Mouse (Mus musculus) stomach, postnatal 0 days (tissue): ENCODE data around the gene Gm1043. TPM values are rescaled to one million over a fixed set of nuclear protein-coding genes. Genes with fewer than 3 reads are reported as not detected.

Experiments
- ATAC-seq: fragments of 200-750 bp; cut with Nextera tagmentation; 2 replicates; pipeline ENCODE4 v1.8.0; 2017; ENCODE audit not compliant: low FRiP score, low TSS enrichment
- DNase-seq: peaks from one replicate; pipeline ENCODE4 v3.0.0-alpha.2; 2016; ENCODE audit warnings: low spot score
- H3K27ac ChIP-seq: fragments of 300-500 bp; sonication (generic); replicated peaks from 2 replicates; pipeline ENCODE4 v1.5.1; 2014; ENCODE audit warnings: mild to moderate bottlenecking, control low read depth
- H3K27me3 ChIP-seq: fragments of 300-500 bp; sonication (generic); 2 replicates; pipeline ENCODE4 v1.6.1; 2014; ENCODE audit warnings: low read length; ENCODE audit not compliant: control insufficient read depth, insufficient read depth
- H3K36me3 ChIP-seq: fragments of 300-500 bp; sonication (generic); 2 replicates; pipeline ENCODE4 v1.6.1; 2014; ENCODE audit warnings: low read length, mixed read lengths; ENCODE audit not compliant: control insufficient read depth, insufficient read depth
- H3K4me1 ChIP-seq: fragments of 300-500 bp; sonication (generic); replicated peaks from 2 replicates; pipeline ENCODE4 v1.6.1; 2014; ENCODE audit warnings: antibody characterized with exemption; ENCODE audit not compliant: control insufficient read depth, insufficient read depth
- H3K4me2 ChIP-seq: fragments of 300-500 bp; sonication (generic); replicated peaks from 2 replicates; pipeline ENCODE4 v1.6.1; 2014; ENCODE audit warnings: low read depth, mild to moderate bottlenecking, control low read depth, moderate library complexity
- H3K4me3 ChIP-seq: fragments of 300-500 bp; sonication (generic); 2 replicates; pipeline ENCODE4 v1.5.1; 2014; ENCODE audit warnings: low read depth, low read length, control low read depth
- H3K9ac ChIP-seq: fragments of 300-500 bp; sonication (generic); 2 replicates; pipeline ENCODE4 v1.6.1; 2014; ENCODE audit warnings: mild to moderate bottlenecking, low read length, control low read depth, mixed read lengths
- H3K9me3 ChIP-seq: fragments of 300-500 bp; sonication (generic); 2 replicates; pipeline ENCODE4 v1.6.1; 2016; ENCODE audit warnings: low read length; ENCODE audit not compliant: control insufficient read depth
- CTCF ChIP-seq: IDR thresholded peaks from 2 replicates; pipeline ENCODE4 v1.5.1; 2016; ENCODE audit warnings: antibody characterized with exemption, low read depth, mild to moderate bottlenecking, moderate library complexity
- EP300 ChIP-seq: optimal IDR thresholded peaks from 2 replicates; pipeline ENCODE3; 2016; ENCODE audit warnings: antibody characterized with exemption
- whole genome bisulfite sequencing: fragments of 180-500 bp; shearing (Covaris S2); extraction: QIAGEN DNeasy Blood & Tissue Kit; methylation state at CpG from one replicate; pipeline ENCODE4 v1.1.7; 2014; 5-methylcytosine and 5-hydroxymethylcytosine counted together
- polyA plus RNA-seq: library from polyadenylated mRNA; unstranded; fragments of >200 nt; fragmentation: Nextera tagmentation; extraction: Ambion mirVana; gene quantifications from 2 replicates; pipeline ENCODE4 v1.2.1, GENCODE M21; 2015

Gm1043 gene
- polyA plus RNA-seq, 1 experiment from 2014 or later = 0.02 TPM

DNA sequence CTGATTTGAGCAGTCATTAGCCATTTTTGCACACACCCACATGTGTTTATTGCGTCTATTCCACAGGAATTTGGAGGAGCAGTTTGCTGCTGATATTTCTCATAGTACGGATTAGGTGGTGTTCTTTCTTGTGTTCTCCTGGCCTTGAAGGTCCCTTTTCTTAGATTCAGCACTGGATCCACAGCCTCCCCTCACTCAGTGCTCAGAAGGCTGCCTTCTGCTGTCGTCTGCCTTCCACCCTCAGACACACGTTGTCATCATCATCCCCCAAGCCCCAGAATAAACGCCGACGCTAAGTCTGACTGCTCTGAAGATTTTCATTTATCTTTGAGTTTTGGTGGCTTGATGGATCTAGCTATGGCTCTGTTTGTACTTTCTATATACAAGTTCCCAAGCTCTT is 91.9 kb downstream of the Gm1043 start:
- Histone ChIP-seq H3K27ac (no peak overlapping the region), H3K4me2 (no peak overlapping the region)
- no peak for TF ChIP-seq EP300
- no peak for TF ChIP-seq CTCF

DNA sequence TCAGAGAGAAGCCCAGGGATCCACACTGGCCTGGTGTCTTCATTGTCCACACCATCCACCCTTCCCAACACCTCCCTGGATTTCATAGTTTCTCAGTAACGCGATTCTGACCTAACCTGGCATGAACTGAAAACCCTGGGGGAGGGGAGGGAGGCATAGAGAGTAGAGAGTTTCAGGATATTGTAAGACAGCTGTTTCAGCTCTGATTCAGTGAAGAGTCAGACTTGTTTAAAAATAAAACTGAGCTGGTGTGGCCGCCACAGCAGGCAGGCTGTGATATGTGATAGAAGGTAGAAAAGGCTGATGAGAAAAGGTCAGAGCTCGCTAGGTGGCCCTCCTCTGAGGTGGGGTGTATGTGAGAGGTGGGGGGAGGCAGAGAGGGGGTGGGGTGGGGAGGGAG is 93.6 kb downstream of the Gm1043 start:
- Histone ChIP-seq H3K36me3 (no peaks in the 10 kb centered on the region), H3K27ac (no peak overlapping the region), H3K27me3 (no peaks in the 10 kb centered on the region), H3K4me1 (no peaks in the 10 kb centered on the region), H3K9ac (no peak overlapping the region), H3K4me3 (no peak overlapping the region), H3K4me2 (no peak overlapping the region), H3K9me3 (no peaks in the 10 kb centered on the region)
- ATAC-seq (no peak), DNase-seq (no peak)
- WGBS = 33% methylated on average over 4 of the region's 4 CpGs
- TF ChIP-seq EP300 (no peak), CTCF (no peak)

More for the DNA sequence above, 91.9 kb downstream of the Gm1043 start:
- H3K9ac ChIP-seq = no peak overlapping the region
- H3K4me3 ChIP-seq = no peak overlapping the region
- H3K36me3 ChIP-seq = no peaks in the 10 kb centered on the region
- no peaks in the 10 kb centered on the region for H3K9me3 ChIP-seq
- no peaks in the 10 kb centered on the region for H3K4me1 ChIP-seq
- H3K27me3 ChIP-seq = no peaks in the 10 kb centered on the region
- ATAC-seq (no peak), DNase-seq (no peak)
- WGBS = 41% methylated on average over 7 of the region's 7 CpGs

DNA sequence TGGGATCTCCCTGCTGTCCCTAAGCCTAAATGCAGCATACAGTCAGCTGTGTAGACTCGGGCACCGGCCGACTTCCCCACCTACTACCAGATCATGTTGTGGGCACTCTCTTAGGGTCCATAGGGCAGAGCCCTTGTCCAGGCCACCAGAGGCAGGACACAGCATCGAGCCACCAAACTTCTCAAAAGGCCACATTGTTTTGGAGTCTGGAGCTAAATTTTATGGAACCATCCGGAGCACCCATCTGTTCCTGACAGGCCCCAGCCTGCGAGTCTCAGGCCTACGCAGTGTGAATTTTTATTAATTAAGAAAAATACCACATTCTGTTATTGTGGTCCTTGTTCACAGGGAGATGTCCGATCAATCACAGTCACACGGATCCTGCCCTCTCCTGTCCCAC is 94.7 kb downstream of the Gm1043 start:
- H3K36me3 ChIP-seq = no peaks in the 10 kb centered on the region
- DNase-seq (no peak), ATAC-seq (no peak)
- H3K27ac ChIP-seq = no peak overlapping the region
- H3K9ac ChIP-seq = no peak overlapping the region
- H3K4me1 ChIP-seq = no peaks in the 10 kb centered on the region
- H3K4me2 ChIP-seq = no peak overlapping the region
- H3K9me3 ChIP-seq = no peaks in the 10 kb centered on the region
- 90% methylated on average over 9 of the region's 9 CpGs for WGBS
- no peak overlapping the region for H3K4me3 ChIP-seq
- TF ChIP-seq EP300 = no peak
- no peak for TF ChIP-seq CTCF
- H3K27me3 ChIP-seq = no peaks in the 10 kb centered on the region

DNA sequence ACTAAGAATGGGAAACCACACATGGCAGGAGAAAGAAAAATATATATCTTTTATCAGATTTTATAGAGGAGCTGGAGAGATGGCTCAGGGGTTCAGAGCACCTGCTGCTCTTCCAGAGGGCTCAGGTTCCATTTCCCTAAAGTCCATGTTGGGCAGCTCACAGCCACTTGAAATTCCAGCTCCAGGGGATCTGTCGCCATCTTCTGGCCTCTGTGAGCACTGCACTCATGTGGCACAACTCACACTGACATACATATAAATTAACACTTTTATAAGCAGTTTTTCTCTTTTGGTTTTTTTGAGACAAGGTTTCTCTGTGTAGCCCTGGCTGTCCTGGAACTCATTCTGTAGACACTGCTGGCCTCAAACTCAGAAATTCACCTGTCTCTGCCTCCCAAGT is 95.5 kb downstream of the Gm1043 start:
- H3K4me1 ChIP-seq = no peaks in the 10 kb centered on the region
- H3K4me2 ChIP-seq = no peak overlapping the region
- WGBS = 69% methylated on average over 1 of the region's 1 CpGs
- H3K9ac ChIP-seq = no peak overlapping the region
- H3K9me3 ChIP-seq = no peaks in the 10 kb centered on the region
- H3K27ac ChIP-seq = no peak overlapping the region
- no peaks in the 10 kb centered on the region for H3K27me3 ChIP-seq
- no peaks in the 10 kb centered on the region for H3K36me3 ChIP-seq
- DNase-seq = no peak
- no peak overlapping the region for H3K4me3 ChIP-seq
- TF ChIP-seq EP300 (no peak), CTCF (peak; percentile 39)
- ATAC-seq = no peak

DNA sequence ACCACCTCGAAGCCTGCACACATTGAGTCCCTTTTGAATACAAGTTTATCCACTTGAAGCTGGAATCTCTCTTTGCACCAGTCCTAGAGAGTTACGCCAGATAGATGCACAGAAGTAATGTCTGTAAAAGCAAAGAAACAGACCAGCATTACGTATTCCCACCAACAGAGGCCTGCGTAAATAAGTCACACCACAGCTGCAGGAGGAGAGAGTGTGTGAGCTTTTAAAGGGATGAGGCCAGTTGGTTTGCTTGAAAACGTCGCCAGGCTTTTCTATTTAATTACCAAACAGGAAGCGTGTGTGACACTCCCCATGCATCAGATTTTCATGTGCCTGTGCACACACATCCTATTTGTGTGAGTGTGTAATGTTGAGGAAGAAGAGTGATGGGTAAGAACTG is 99.4 kb downstream of the Gm1043 start:
- Histone ChIP-seq H3K4me2 (no peak overlapping the region), H3K27ac (no peak overlapping the region), H3K4me3 (no peak overlapping the region), H3K9ac (no peak overlapping the region), H3K36me3 (no peaks in the 10 kb centered on the region), H3K9me3 (no peaks in the 10 kb centered on the region), H3K27me3 (no peaks in the 10 kb centered on the region), H3K4me1 (no peaks in the 10 kb centered on the region)
- TF ChIP-seq CTCF = no peak
- TF ChIP-seq EP300 = no peak
- no peak for ATAC-seq
- WGBS = 37% methylated on average over 7 of the region's 7 CpGs
- no peak for DNase-seq

DNA sequence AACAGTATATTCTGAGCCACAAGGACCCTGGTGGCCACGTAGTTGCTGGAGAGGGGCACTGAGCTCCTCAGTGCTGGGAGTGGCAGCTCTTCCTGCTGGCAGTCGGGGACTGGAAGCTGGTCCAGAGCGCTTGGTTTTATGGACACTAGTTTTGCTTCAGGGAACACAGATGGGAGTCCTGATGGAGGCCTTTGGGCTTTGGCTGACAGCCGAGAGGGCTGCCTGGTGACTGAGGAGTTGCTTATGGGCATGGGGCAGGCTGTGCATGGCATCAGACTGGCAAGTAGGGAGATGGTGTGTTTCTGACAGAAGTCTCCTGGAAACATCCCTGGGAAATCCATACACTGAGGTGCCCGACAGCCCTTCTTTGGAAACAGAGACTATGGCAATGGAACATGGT is 105.2 kb downstream of the Gm1043 start:
- TF ChIP-seq EP300 (no peak), CTCF (no peak)
- Histone ChIP-seq H3K4me2 (no peak overlapping the region), H3K9ac (no peak overlapping the region), H3K27me3 (no peaks in the 10 kb centered on the region), H3K4me3 (no peak overlapping the region), H3K36me3 (no peaks in the 10 kb centered on the region), H3K9me3 (no peaks in the 10 kb centered on the region), H3K4me1 (no peaks in the 10 kb centered on the region), H3K27ac (no peak overlapping the region)
- DNase-seq (no peak), ATAC-seq (no peak)
- 90% methylated on average over 5 of the region's 5 CpGs for WGBS
